ENCODE assay signal across 9 mouse cellular contexts in the genomic region with DNA sequence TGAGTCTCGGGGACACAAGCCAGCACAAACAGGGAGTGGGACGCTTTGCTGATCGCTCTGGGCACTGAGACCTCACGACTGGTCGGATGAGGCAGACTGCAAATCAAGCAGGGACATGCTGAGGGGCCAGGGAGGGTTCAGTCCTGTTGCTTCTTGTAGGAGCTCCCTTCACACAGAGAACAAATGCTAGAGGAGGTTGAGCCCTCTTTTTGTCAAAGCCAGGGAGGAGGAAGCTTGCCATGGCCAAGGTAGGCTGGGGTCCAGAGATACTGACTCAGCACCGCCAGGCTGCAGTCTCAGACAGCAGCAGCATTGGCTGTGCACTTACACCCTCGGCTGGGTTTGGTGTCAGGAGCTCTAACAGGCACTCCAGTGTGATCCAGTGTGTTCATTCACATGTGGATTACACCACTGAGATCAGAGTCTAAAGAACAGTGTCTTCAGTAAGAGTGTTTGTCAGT.
A peak's percentile ranks its signal among the peaks of the same experiment; 100 is the strongest.
DNase-seq lines count a peak whose midpoint lies in the region; ATAC-seq and TF ChIP-seq lines count a peak whose summit lies in the region.
"Had no signal": no experiment of that assay in that cellular context is flagged by ENCODE, and none has a peak within 500 bp of the region (broad histone marks: within the 10 kb centered on the region; RNA-seq: fewer than 3 reads in every experiment).

No protein-coding gene starts in this region.

- no peak for TF ChIP-seq CTCF in liver, adult 2 months (IDR thresholded peaks at IDR 0.05; ENCODE audit: low read depth, low read length)
- peak; percentile 36 for TF ChIP-seq CTCF in stomach, postnatal 0 days (IDR thresholded peaks at IDR 0.05; ENCODE audit: low read depth)

- no peak for TF ChIP-seq POLR2A in liver, adult 2 months (IDR thresholded peaks at IDR 0.05; ENCODE audit: extremely low read depth, insufficient read depth, low read length)

- no peak for TF ChIP-seq EP300 in stomach, postnatal 0 days (optimal IDR thresholded peaks at IDR 0.05)

- DNase-seq in adrenal gland, postnatal 25 days: peak; percentile 26
- no peak for DNase-seq in adrenal gland, adult (ENCODE audit: inconsistent age in 2 of 2, low spot score in 1 of 2)
- DNase-seq in liver, adult 2 months (ENCODE audit: extremely low read depth, low read depth, low spot score): peak; percentile 79
- DNase-seq in liver, embryonic 11.5 days (ENCODE audit: low spot score): no peak
- peak; percentile 40 to 55 for DNase-seq in heart, postnatal 10 days
- no peak for DNase-seq in stomach, postnatal 0 days (ENCODE audit: low spot score)
- DNase-seq in left cerebral cortex, adult 11 months (ENCODE audit: low spot score): no peak

- no peaks in the 10 kb centered on the region for H3K9me3 ChIP-seq in liver, embryonic 11.5 days (ENCODE audit: control insufficient read depth, low read length)
- H3K9me3 ChIP-seq in stomach, postnatal 0 days (ENCODE audit: control insufficient read depth, low read length): no peaks in the 10 kb centered on the region
- H3K9me3 ChIP-seq: lung, embryonic 15.5 days had no signal

- no peaks in the 10 kb centered on the region for H3K4me1 ChIP-seq in liver, adult 2 months (ENCODE audit: control insufficient read depth, insufficient read depth, low read length)
- no peaks in the 10 kb centered on the region; the same call in 1 of the 2 replicates for H3K4me1 ChIP-seq in liver, embryonic 11.5 days (replicated peaks; ENCODE audit: control insufficient read depth, insufficient read depth, low read length)
- peaks cover 4% of the 10 kb centered on the region; the same call in 1 of the 2 replicates for H3K4me1 ChIP-seq in stomach, postnatal 0 days (replicated peaks; ENCODE audit: control insufficient read depth, insufficient read depth)

- no peak overlapping the region for H3K9ac ChIP-seq in liver, adult 2 months (ENCODE audit: low read depth, low read length)
- no peak overlapping the region for H3K9ac ChIP-seq in liver, embryonic 11.5 days (ENCODE audit: low read depth, low read length)
- H3K9ac ChIP-seq in stomach, postnatal 0 days (ENCODE audit: low read length): no peak overlapping the region
- H3K9ac ChIP-seq: lung, embryonic 15.5 days had no signal

- 84% methylated on average over 7 of the region's 7 CpGs for WGBS in liver, adult 2 months
- WGBS in liver, embryonic 11.5 days: 68% methylated on average over 7 of the region's 7 CpGs
- 64% methylated on average over 7 of the region's 7 CpGs for WGBS in stomach, postnatal 0 days

- no peak for ATAC-seq in liver, embryonic 11.5 days (replicated peaks; ENCODE audit: low FRiP score)
- ATAC-seq in stomach, postnatal 0 days (ENCODE audit: low FRiP score, low TSS enrichment): no peak
- no peak for ATAC-seq in megakaryocyte, adult 5-6 weeks (ENCODE audit: poor library complexity, severe bottlenecking)

- no peak overlapping the region for H3K4me3 ChIP-seq in liver, adult 2 months (ENCODE audit: insufficient read depth, low read depth, low read length)
- H3K4me3 ChIP-seq in liver, embryonic 11.5 days (ENCODE audit: low read depth, low read length): no peak overlapping the region
- H3K4me3 ChIP-seq in stomach, postnatal 0 days (ENCODE audit: low read depth, low read length): no peak overlapping the region
- H3K4me3 ChIP-seq: lung, embryonic 15.5 days had no signal

- no peaks in the 10 kb centered on the region for H3K36me3 ChIP-seq in liver, adult 2 months (ENCODE audit: control insufficient read depth, insufficient read depth, low read length)
- no peaks in the 10 kb centered on the region for H3K36me3 ChIP-seq in liver, embryonic 11.5 days (ENCODE audit: control insufficient read depth, insufficient read depth, low read length)
- no peaks in the 10 kb centered on the region for H3K36me3 ChIP-seq in stomach, postnatal 0 days (ENCODE audit: control insufficient read depth, insufficient read depth, low read length)
- H3K36me3 ChIP-seq: lung, embryonic 15.5 days had no signal

- no peak overlapping the region for H3K27ac ChIP-seq in liver, adult 2 months (replicated peaks; ENCODE audit: insufficient read depth, low read depth, low read length)
- H3K27ac ChIP-seq in liver, embryonic 11.5 days (ENCODE audit: low read depth, low read length): no peak overlapping the region
- H3K27ac ChIP-seq in stomach, postnatal 0 days (replicated peaks): peak overlapping the region; percentile 56; the same call in 1 of the 2 replicates
- H3K27ac ChIP-seq: lung, embryonic 15.5 days had no signal

- intact Hi-C loops in heart, postnatal 10 days (cut with DNase I): loop anchor here (5.0 kb wide), 1 partner anchor 78 kb away; no protein-coding TSS in a partner anchor

- H3K79me2 ChIP-seq in liver, adult 2 months (ENCODE audit: control insufficient read depth, insufficient read depth, low read length): no peaks in the 10 kb centered on the region

- H3K4me2 ChIP-seq in liver, embryonic 11.5 days: no peak overlapping the region
- no peak overlapping the region for H3K4me2 ChIP-seq in stomach, postnatal 0 days (replicated peaks; ENCODE audit: low read depth)
- H3K4me2 ChIP-seq: lung, embryonic 15.5 days had no signal

- no peaks in the 10 kb centered on the region for H3K27me3 ChIP-seq in liver, adult 2 months (ENCODE audit: control insufficient read depth, insufficient read depth, low read length)
- H3K27me3 ChIP-seq in liver, embryonic 11.5 days (replicated peaks; ENCODE audit: control insufficient read depth, insufficient read depth, low read length): no peaks in the 10 kb centered on the region
- no peaks in the 10 kb centered on the region for H3K27me3 ChIP-seq in stomach, postnatal 0 days (ENCODE audit: control insufficient read depth, insufficient read depth, low read length)
- H3K27me3 ChIP-seq: lung, embryonic 15.5 days had no signal

Comparison
In these comparisons a context has a peak if more than half of its experiments do, and no peak if none do; other contexts are left out.
1. DNase-seq: peak in adrenal gland, postnatal 25 days (single experiment), liver, adult 2 months (single experiment) and heart, postnatal 10 days (2 of 2); none in adrenal gland, adult (0 of 2), liver, embryonic 11.5 days (single experiment), stomach, postnatal 0 days (single experiment) and left cerebral cortex, adult 11 months (single experiment).